Mouse (Mus musculus) midbrain, embryonic 11.5 days (tissue): ENCODE results near the gene Ugt1a6b. TPM values are rescaled to one million over a fixed set of nuclear protein-coding genes. Genes with fewer than 3 reads are reported as not detected.

ENCODE experiments used
- ATAC-seq: fragments of 200-750 bp; cut with Nextera tagmentation; 2 replicates; pipeline ENCODE4 v1.8.0; 2017; ENCODE audit warnings: moderate TSS enrichment, moderate library complexity; ENCODE audit not compliant: low FRiP score
- DNase-seq: peaks from one replicate; pipeline ENCODE4 v3.0.0; 2015; ENCODE audit warnings: low spot score; ENCODE audit errors: missing footprints
- H3K27ac ChIP-seq: fragments of 300-500 bp; sonication (generic); 2 replicates; pipeline ENCODE4 v1.5.1; 2014; ENCODE audit warnings: low read depth, low read length
- H3K27me3 ChIP-seq: fragments of 300-500 bp; sonication (generic); 2 replicates; pipeline ENCODE4 v1.6.1; 2014; ENCODE audit warnings: mild to moderate bottlenecking, low read length, moderate library complexity, mixed read lengths; ENCODE audit not compliant: control insufficient read depth, insufficient read depth
- H3K36me3 ChIP-seq: fragments of 300-500 bp; sonication (generic); 2 replicates; pipeline ENCODE4 v1.6.1; 2014; ENCODE audit warnings: mild to moderate bottlenecking, low read length, moderate library complexity, mixed read lengths; ENCODE audit not compliant: control insufficient read depth, insufficient read depth
- H3K4me1 ChIP-seq: fragments of 300-500 bp; sonication (generic); 2 replicates; pipeline ENCODE4 v1.6.1; 2014; ENCODE audit warnings: low read length; ENCODE audit not compliant: control insufficient read depth, insufficient read depth
- H3K4me2 ChIP-seq: fragments of 300-500 bp; sonication (generic); 2 replicates; pipeline ENCODE4 v1.6.1; 2014; ENCODE audit warnings: mild to moderate bottlenecking, moderate library complexity
- H3K4me3 ChIP-seq: fragments of 300-500 bp; sonication (generic); 2 replicates; pipeline ENCODE4 v1.5.1; 2014; ENCODE audit warnings: low read depth, low read length
- H3K9ac ChIP-seq: fragments of 300-500 bp; sonication (generic); 2 replicates; pipeline ENCODE4 v1.6.1; 2014; ENCODE audit warnings: low read length
- H3K9me3 ChIP-seq: fragments of 300-500 bp; sonication (generic); 2 replicates; pipeline ENCODE4 v1.6.1; 2016; ENCODE audit warnings: low read length; ENCODE audit not compliant: control insufficient read depth
- WGBS: fragments of 180-500 bp; shearing (Covaris S2); extraction: QIAGEN DNeasy Blood & Tissue Kit; methylation state at CpG from one replicate; pipeline ENCODE4 v1.1.7; 2014; 5-methylcytosine and 5-hydroxymethylcytosine counted together
- polyA plus RNA-seq: library from polyadenylated mRNA; unstranded; fragments of >200 nt; fragmentation: Nextera tagmentation; extraction: Ambion mirVana; gene quantifications from 2 replicates; pipeline ENCODE4 v1.2.1, GENCODE M21; 2014

The Ugt1a6b gene
- polyA plus RNA-seq, 1 experiment from 2014 or later, result not detected

GRCm38 (mm10) chr1:88200456-88200855, 97.4 kb downstream of the Ugt1a6b start, which contains the start of gene Ugt1a2:
Gene Ugt1a2, plus strand, starts transcription at chr1:88200601.
- DNase-seq (no peak), ATAC-seq (no peak)
- 91% methylated on average over 7 of the region's 7 CpGs for WGBS
- no peaks in the 10 kb centered on the region for H3K9me3 ChIP-seq
- no peak within 1 kb of the TSS for H3K4me3 ChIP-seq
- H3K9ac ChIP-seq, result no peak within 1 kb of the TSS
- no peaks in the 10 kb centered on the region for H3K36me3 ChIP-seq
- no peaks in the 10 kb centered on the region for H3K4me1 ChIP-seq
- no peak within 1 kb of the TSS for H3K4me2 ChIP-seq
- H3K27ac ChIP-seq, result no peak within 1 kb of the TSS
- no peaks in the 10 kb centered on the region; the same call in 1 of the 2 replicates for H3K27me3 ChIP-seq

DNA sequence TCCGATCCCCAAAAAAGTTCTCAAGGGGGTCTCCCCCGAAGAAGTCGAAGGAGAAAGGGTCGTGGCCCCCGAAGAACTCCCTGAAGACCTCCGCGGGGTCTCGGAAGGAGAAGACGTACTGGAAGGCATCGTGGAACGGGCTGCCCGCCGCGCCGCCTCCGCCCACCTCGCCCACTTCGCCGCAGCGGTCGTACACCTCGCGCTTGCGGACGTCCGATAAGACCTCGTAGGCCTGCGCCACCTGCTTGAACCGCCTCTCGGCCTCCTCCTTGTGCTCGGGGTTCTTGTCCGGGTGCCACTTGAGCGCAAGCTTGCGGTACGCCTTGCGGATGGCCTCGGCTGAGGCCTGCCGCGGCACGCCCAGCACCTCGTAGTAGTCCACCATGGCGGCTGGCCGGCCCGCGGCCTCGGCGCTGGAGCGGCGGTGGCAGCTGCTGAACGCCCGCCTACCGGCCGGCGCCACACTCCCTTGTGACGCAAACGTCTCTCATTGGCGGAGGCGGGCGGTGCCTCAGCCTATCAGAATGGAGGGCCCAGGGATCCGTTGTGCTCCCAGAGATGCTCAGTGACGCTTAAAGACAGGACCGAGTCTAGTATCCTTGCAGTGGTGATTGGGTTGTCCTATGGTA, 102.4 kb downstream of the Ugt1a6b start, which contains the start of gene Dnajb3:
Gene Dnajb3 (minus strand): TSS at position 489 of the 629 bp plus-strand sequence.
- peak within 1 kb of the TSS; percentile 71 for H3K9ac ChIP-seq
- 6% methylated on average over 62 of the region's 62 CpGs for WGBS
- no peak within 1 kb of the TSS for H3K27ac ChIP-seq
- peak within 1 kb of the TSS; percentile 61 for H3K4me2 ChIP-seq
- peak within 1 kb of the TSS; percentile 41 for H3K4me3 ChIP-seq
- DNase-seq, result peak; percentile 98
- H3K9me3 ChIP-seq, result no peaks in the 10 kb centered on the region; the same call in 1 of the 2 replicates
- H3K4me1 ChIP-seq, result no peaks in the 10 kb centered on the region
- no peaks in the 10 kb centered on the region; the same call in 1 of the 2 replicates for H3K27me3 ChIP-seq
- H3K36me3 ChIP-seq, result no peaks in the 10 kb centered on the region
- peak; percentile 100 for ATAC-seq

- Histone ChIP-seq H3K4me3 (no peak overlapping the region), H3K4me2 (no peak overlapping the region), H3K27me3 (no peaks in the 10 kb centered on the region; the same call in 1 of the 2 replicates), H3K27ac (no peak overlapping the region), H3K9ac (no peak overlapping the region), H3K9me3 (peaks cover 8% of the 10 kb centered on the region), H3K4me1 (no peaks in the 10 kb centered on the region), H3K36me3 (no peaks in the 10 kb centered on the region)
- WGBS, result 84% methylated on average over 2 of the region's 2 CpGs
- ATAC-seq (no peak), DNase-seq (no peak)
These were observed 103.9 kb downstream of the Ugt1a6b start for GRCm38 (mm10) chr1:88206843-88207479.

GRCm38 (mm10) chr1:88211812-88212211, 108.8 kb downstream of the Ugt1a6b start, which contains the start of gene Ugt1a1:
Gene Ugt1a1, plus strand, starts transcription at chr1:88211959.
- Histone ChIP-seq H3K27me3 (no peaks in the 10 kb centered on the region), H3K4me2 (no peak within 1 kb of the TSS), H3K9ac (no peak within 1 kb of the TSS), H3K4me3 (no peak within 1 kb of the TSS), H3K36me3 (no peaks in the 10 kb centered on the region), H3K9me3 (peaks cover 52% of the 10 kb centered on the region), H3K27ac (no peak within 1 kb of the TSS), H3K4me1 (no peaks in the 10 kb centered on the region)
- DNase-seq (peak; percentile 76), ATAC-seq (no peak)
- WGBS, result 70% methylated on average over 8 of the region's 8 CpGs

DNA sequence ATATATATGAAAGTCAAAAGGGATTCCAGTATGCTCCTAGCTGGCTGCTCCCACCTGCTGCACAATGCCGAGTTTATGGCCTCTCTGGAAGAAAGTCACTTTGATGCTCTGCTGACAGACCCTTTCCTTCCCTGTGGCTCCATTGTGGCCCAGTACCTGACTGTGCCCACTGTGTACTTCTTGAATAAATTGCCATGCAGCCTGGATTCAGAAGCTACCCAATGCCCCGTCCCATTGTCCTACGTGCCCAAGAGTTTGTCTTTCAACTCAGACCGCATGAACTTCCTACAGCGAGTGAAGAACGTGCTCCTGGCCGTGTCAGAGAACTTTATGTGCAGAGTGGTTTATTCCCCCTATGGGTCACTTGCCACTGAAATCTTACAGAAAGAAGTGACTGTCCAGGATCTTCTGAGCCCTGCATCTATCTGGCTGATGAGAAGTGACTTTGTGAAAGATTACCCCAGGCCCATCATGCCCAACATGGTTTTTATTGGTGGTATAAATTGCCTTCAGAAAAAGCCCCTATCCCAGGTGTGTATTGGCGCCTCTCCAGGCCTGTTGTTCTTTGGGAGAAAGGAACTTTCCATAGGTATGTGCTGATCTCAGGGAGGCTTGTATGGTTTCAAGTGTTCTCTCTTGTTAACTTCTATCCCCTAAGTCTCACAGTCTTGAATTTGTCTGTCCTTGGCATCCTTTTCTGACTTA, 109.4 kb downstream of the Ugt1a6b start:
- no peaks in the 10 kb centered on the region for H3K27me3 ChIP-seq
- ATAC-seq, result peak; percentile 18; the same call in 1 of the 2 replicates
- no peaks in the 10 kb centered on the region for H3K36me3 ChIP-seq
- no peaks in the 10 kb centered on the region for H3K4me1 ChIP-seq
- H3K9ac ChIP-seq, result no peak overlapping the region
- WGBS, result 60% methylated on average over 8 of the region's 8 CpGs
- no peak overlapping the region for H3K27ac ChIP-seq
- H3K9me3 ChIP-seq, result peaks cover 59% of the 10 kb centered on the region
- peak; percentile 82 for DNase-seq
- no peak overlapping the region for H3K4me3 ChIP-seq
- H3K4me2 ChIP-seq, result no peak overlapping the region

DNA sequence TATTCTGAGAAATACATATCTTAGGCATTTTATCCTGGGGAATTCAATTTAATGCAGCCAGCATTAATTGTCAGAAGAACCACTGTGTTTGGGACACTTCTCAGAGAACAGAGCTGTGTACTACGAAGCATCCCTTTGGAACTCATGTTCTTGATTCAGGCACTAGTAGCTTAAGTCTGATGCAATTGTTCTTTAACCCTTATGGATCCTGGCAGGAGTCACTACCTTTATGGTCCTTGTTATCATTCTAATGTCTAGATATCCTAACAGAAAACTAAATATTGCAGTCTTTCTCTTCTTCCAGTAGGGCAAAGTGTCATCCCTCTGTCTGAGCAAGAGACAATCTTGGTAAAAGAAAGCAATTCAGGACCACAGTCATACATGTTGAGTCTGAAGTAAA, 110.0 kb downstream of the Ugt1a6b start:
- H3K4me1 ChIP-seq, result no peaks in the 10 kb centered on the region
- H3K27ac ChIP-seq, result no peak overlapping the region
- ATAC-seq (no peak), DNase-seq (no peak)
- H3K27me3 ChIP-seq, result no peaks in the 10 kb centered on the region
- H3K4me3 ChIP-seq, result no peak overlapping the region
- H3K4me2 ChIP-seq, result no peak overlapping the region
- no peak overlapping the region for H3K9ac ChIP-seq
- 80% methylated on average over 1 of the region's 1 CpGs for WGBS
- peaks cover 61% of the 10 kb centered on the region for H3K9me3 ChIP-seq
- H3K36me3 ChIP-seq, result no peaks in the 10 kb centered on the region

- Histone ChIP-seq H3K27me3 (no peaks in the 10 kb centered on the region), H3K4me1 (no peaks in the 10 kb centered on the region), H3K9me3 (peaks cover 61% of the 10 kb centered on the region), H3K9ac (no peak overlapping the region), H3K27ac (no peak overlapping the region), H3K4me3 (no peak overlapping the region), H3K4me2 (no peak overlapping the region), H3K36me3 (no peaks in the 10 kb centered on the region)
- 81% methylated on average over 2 of the region's 2 CpGs for WGBS
- peak; percentile 85 for DNase-seq
- no peak for ATAC-seq
These were observed 110.9 kb downstream of the Ugt1a6b start for GRCm38 (mm10) chr1:88213766-88214461.

- 84% methylated on average over 2 of the region's 2 CpGs for WGBS
- Histone ChIP-seq H3K36me3 (no peaks in the 10 kb centered on the region), H3K4me1 (no peaks in the 10 kb centered on the region), H3K4me2 (no peak overlapping the region), H3K4me3 (no peak overlapping the region), H3K9me3 (peaks cover 61% of the 10 kb centered on the region), H3K27ac (no peak overlapping the region), H3K9ac (no peak overlapping the region), H3K27me3 (no peaks in the 10 kb centered on the region)
- DNase-seq (peak; percentile 72), ATAC-seq (no peak)
These were observed 111.5 kb downstream of the Ugt1a6b start for GRCm38 (mm10) chr1:88214462-88214952.
